Mouse (Mus musculus): Measurements from ENCODE around the gene Fancd2.

Fancd2 gene

DNA sequence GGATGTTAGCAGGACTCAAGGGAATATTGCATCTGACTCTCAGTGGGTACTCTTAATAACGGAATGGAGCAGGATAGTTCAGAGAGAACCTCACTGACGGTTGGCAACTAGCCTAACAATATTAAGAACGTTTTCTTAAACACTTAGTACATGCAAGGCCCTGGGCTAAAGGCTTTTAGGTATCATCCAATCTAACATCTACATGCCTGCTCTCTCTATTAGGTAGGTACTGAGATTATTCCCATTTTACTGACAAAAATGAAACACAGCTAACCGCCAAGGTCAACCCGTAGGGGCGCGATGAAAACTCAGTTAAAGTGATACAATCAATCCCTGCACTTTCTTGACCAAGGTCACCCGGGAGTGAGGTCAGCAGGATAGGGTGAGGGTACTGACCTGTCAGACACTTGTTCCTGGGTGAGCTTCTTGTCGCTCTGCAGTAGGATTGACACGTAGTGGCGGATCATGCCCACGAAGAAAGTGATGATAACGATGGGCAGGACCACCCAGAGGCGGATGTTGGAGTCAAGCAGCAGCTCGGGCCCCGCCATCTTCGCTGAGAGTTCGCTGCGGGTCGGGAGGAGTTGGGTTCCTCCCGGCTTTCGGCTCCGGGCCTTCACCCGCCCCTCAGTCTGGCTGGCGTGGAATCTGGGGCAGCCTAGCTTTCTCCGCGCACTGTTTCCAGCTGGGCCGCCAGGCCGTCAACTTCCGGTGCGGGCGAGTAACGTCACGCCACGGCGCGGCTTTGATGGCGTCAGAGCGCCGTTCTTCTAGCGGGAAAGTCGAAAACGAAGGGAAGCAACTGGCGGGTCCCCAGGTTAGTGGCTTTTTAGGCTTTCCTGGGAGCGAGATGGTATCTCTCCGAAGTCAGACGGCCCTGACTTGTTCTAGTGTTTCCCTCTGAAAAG, at the start of gene Fancd2, which contains the start of gene Emc3:
Gene Fancd2 (plus strand): TSS at position 751 of the 908 bp plus-strand sequence.
Gene Emc3 (minus strand): TSS at position 721 of the 908 bp plus-strand sequence.
- H3K36me3 ChIP-seq (ENCODE audit: control insufficient read depth, insufficient read depth, low read length, poor library complexity, severe bottlenecking), result no peaks in the 10 kb centered on the region
- peak; percentile 89 for DNase-seq (ENCODE audit: low read depth, low spot score)
- H3K27me3 ChIP-seq (ENCODE audit: control insufficient read depth, insufficient read depth, low read length, poor library complexity, severe bottlenecking), result no peaks in the 10 kb centered on the region

DNA sequence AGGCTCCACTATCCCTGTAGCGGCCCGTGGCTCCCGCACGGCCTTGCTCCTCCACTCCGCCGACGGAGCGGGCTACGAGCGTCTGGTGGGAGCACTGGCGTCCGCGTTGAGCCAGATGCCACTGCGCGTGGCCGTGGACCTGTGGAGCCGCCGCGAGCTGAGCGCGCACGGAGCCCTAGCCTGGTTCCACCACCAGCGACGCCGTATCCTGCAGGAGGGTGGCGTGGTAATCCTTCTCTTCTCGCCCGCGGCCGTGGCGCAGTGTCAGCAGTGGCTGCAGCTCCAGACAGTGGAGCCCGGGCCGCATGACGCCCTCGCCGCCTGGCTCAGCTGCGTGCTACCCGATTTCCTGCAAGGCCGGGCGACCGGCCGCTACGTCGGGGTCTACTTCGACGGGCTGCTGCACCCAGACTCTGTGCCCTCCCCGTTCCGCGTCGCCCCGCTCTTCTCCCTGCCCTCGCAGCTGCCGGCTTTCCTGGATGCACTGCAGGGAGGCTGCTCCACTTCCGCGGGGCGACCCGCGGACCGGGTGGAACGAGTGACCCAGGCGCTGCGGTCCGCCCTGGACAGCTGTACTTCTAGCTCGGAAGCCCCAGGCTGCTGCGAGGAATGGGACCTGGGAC, 48.9 kb upstream of the Fancd2 start:
- H3K36me3 ChIP-seq (ENCODE audit: control insufficient read depth, insufficient read depth, low read length, poor library complexity, severe bottlenecking), result no peaks in the 10 kb centered on the region
- peak; percentile 57 for DNase-seq (ENCODE audit: low read depth, low spot score)

DNA sequence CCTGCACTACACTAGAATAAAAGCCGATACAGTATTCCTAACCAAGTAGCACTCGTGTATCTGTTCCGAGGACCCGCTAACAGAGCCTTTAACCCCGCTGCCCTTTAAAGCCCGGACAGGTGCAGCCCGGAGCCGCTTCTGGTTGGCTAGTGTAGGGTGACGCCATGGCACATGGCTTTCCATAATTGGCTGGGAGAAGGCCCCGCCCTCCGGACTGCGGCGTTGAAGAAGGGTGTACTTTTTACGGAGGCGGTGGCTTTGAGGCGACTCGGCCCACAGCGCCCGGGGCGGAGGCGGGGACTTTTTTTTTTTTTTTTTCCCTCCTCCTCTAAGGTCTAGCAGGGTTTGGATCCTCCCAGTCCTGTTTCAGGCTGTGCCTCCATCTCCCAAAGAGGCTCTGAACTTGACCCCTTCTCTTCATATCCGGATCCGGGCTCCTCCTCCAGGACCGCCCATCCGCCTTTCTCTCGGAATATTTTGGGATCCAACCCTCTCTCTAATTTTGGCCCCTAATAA, 48.3 kb upstream of the Fancd2 start, which contains the start of gene Creld1:
Gene Creld1 (plus strand): TSS at position 198 of the 516 bp plus-strand sequence.
- no peaks in the 10 kb centered on the region for H3K27me3 ChIP-seq (ENCODE audit: control insufficient read depth, insufficient read depth, low read length, poor library complexity, severe bottlenecking)
- peak; percentile 95 for DNase-seq (ENCODE audit: low read depth, low spot score)
- H3K36me3 ChIP-seq (ENCODE audit: control insufficient read depth, insufficient read depth, low read length, poor library complexity, severe bottlenecking), result no peaks in the 10 kb centered on the region

More for the DNA sequence above, 48.9 kb upstream of the Fancd2 start:
- H3K27me3 ChIP-seq (ENCODE audit: control insufficient read depth, insufficient read depth, low read length, poor library complexity, severe bottlenecking), result no peaks in the 10 kb centered on the region

DNA sequence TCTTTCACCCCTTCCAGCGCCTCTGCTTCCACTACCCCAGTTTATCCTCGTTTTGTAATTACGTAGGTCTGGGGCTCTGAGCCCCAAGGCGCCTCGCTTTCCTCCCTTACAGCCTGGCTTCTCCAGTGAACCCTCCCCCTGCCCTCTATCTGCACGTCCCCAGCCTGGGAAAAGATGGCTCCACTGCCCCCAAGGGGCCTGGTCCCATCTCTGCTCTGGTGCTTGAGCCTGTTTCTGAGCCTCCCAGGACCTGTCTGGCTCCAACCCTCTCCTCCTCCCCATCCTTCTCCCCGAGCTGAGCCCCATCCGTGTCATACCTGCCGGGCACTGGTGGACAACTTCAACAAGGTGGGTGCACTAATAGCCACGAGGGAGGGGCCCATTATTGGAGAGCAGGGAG, 47.8 kb upstream of the Fancd2 start:
- DNase-seq (ENCODE audit: low read depth, low spot score), result no peak
- Histone ChIP-seq H3K36me3 (ENCODE audit: control insufficient read depth, insufficient read depth, low read length, poor library complexity, severe bottlenecking) (no peaks in the 10 kb centered on the region; the same call in 1 of the 2 replicates), H3K27me3 (ENCODE audit: control insufficient read depth, insufficient read depth, low read length, poor library complexity, severe bottlenecking) (no peaks in the 10 kb centered on the region)

DNA sequence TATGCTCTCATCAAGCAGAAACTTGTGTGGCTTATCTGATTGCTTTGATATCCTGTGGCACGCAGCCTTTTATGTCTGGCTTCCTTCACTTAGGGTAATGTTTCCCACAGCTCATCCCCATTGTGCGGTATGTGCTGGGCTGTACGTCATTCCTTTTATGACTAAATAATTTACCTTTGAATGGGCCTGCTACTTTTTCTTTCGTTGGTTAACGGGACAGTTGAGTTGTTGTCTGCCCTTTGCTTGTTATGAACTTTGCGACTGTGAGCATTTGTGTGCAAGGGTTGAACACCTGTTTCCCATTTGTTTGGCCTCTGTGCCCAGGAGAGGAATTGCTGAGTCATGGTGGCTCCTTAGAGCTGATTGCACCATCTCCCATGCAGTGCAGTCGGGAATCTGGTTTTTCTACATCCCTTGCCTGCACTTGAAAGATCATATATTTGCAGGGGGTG, 44.3 kb upstream of the Fancd2 start:
- Histone ChIP-seq H3K36me3 (ENCODE audit: control insufficient read depth, insufficient read depth, low read length, poor library complexity, severe bottlenecking) (no peaks in the 10 kb centered on the region; the same call in none of the 2 replicates), H3K27me3 (ENCODE audit: control insufficient read depth, insufficient read depth, low read length, poor library complexity, severe bottlenecking) (no peaks in the 10 kb centered on the region)
- DNase-seq (ENCODE audit: low read depth, low spot score), result no peak

DNA sequence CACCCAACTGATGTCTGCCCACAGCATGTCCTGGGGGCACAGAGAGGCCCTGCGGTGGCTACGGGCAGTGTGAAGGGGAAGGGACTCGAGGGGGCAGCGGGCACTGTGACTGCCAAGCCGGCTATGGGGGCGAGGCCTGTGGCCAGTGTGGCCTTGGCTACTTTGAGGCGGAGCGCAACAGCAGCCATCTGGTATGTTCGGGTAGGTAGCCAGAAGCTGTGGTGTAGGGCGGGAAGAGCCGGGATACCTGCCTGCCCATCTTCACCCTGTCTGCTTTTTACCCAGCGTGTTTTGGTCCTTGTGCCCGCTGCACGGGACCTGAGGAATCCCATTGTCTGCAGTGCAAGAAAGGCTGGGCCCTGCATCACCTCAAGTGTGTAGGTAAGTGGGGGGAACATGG, 42.1 kb upstream of the Fancd2 start:
- H3K27me3 ChIP-seq (ENCODE audit: control insufficient read depth, insufficient read depth, low read length, poor library complexity, severe bottlenecking), result no peaks in the 10 kb centered on the region
- no peak for DNase-seq (ENCODE audit: low read depth, low spot score)
- H3K36me3 ChIP-seq (ENCODE audit: control insufficient read depth, insufficient read depth, low read length, poor library complexity, severe bottlenecking), result no peaks in the 10 kb centered on the region; the same call in none of the 2 replicates

DNA sequence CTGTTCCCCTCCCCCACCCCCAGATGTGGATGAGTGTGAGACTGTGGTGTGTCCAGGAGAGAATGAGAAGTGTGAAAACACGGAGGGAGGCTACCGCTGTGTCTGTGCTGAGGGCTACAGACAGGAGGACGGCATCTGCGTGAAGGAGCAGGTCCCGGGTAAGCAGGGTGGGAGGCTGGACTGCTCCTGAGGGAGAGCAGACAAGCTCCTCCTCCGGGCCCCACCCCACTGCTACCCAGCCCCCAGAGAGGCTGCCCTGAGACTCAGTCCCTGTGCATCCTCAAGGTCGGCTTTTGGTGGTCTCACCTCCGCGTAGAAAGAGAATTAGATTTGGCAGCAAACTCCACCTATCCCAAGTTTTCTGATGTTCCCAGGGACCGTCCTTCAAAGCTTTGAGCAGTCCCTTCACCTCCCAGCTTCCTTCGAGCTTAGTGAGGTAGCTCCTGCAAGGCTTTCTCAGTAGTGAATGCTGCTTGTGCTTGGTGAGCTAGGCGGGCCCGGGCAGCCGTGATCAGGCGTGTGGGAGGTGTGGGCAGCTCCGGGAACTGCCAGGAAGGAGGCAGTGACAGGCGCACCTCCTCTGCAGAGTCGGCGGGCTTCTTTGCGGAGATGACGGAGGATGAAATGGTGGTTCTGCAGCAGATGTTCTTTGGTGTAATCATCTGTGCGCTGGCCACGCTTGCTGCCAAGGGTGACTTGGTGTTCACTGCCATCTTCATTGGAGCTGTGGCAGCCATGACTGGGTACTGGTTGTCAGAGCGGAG, 39.2 kb upstream of the Fancd2 start:
- no peak for DNase-seq (ENCODE audit: low read depth, low spot score)
- Histone ChIP-seq H3K36me3 (ENCODE audit: control insufficient read depth, insufficient read depth, low read length, poor library complexity, severe bottlenecking) (no peaks in the 10 kb centered on the region; the same call in none of the 2 replicates), H3K27me3 (ENCODE audit: control insufficient read depth, insufficient read depth, low read length, poor library complexity, severe bottlenecking) (no peaks in the 10 kb centered on the region)

DNA sequence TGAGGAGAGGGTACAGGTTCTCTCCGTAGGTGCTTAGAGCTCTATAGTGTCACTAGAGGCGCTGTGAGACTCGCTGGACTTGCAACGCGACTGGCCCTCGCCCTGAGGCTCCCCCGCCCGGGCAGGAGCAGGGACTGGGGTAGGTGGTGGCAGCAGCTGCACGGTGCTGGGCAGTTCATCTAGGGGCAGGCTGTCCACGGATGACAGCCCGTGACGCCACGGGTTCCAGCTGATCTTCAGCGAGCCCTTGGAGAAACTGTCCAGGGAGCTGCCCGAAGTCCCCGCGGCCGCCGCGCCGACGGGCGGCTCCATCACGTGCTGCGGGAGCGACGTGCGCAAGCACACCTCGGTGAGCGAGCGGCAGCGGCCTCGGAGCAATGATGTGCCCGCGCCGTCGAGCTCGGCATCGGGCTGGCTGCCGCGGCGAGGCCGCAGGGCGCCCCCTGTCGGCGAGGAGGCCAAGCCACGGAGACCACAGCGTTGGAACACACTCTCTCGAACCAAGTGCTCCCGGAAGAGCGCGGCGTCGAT, 37.2 kb upstream of the Fancd2 start:
- peak; percentile 93 for DNase-seq (ENCODE audit: low read depth, low spot score)
- H3K27me3 ChIP-seq (ENCODE audit: control insufficient read depth, insufficient read depth, low read length, poor library complexity, severe bottlenecking), result no peaks in the 10 kb centered on the region

DNA sequence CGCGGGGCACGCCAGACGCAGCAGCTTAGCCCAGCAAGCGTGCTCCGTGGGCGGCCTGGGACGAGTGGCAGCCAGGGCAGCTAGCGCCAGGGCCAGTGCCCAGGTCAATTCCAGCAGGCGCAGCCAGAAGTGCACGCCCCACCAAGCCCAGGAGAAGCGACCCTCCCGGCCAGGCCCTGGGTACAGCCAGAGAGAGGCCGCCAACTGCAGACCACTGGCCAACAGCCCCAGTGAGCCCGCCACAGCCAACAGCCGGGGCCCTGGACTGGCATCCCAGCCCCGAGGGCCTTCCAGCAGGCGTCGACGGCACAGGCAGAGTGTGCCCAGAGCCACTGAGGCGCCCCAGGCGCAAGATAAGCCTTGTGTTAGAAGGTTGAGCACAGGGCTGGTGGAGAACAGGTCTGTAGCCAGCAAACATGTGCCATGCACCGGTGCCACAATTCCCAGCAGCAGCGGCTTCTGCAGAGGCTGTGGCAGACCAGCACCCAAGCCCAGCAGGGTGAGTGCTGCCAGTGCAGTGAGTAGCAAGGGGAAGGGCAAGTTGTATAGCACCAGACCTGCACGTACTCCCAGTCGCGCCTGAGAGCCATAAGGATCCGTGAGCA, 36.3 kb upstream of the Fancd2 start:
- no peak for DNase-seq (ENCODE audit: low read depth, low spot score)
- H3K27me3 ChIP-seq (ENCODE audit: control insufficient read depth, insufficient read depth, low read length, poor library complexity, severe bottlenecking), result no peaks in the 10 kb centered on the region
- no peaks in the 10 kb centered on the region; the same call in 1 of the 2 replicates for H3K36me3 ChIP-seq (ENCODE audit: control insufficient read depth, insufficient read depth, low read length, poor library complexity, severe bottlenecking)

More for the DNA sequence above, 37.2 kb upstream of the Fancd2 start:
- H3K36me3 ChIP-seq (ENCODE audit: control insufficient read depth, insufficient read depth, low read length, poor library complexity, severe bottlenecking), result no peaks in the 10 kb centered on the region; the same call in none of the 2 replicates

DNA sequence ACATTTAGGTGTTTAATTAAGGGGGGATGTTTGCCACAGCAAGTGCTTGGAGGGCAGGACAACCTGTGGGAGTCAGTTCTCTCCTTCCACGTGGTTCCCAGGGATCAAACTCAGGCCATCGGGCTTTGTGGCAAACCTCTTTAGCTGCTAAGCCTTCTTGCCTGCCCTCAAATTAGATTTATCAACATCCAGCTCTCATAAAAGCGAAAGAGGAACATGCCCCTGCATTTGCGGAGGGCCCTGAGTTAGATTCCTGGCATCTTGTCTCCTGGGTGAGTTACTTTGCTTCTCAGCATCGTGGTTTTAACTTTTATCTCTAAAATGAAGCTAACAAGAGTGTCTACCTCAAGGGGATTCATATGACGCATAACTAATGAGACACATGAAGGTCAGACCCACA, 32.1 kb upstream of the Fancd2 start:
- Histone ChIP-seq H3K36me3 (ENCODE audit: control insufficient read depth, insufficient read depth, low read length, poor library complexity, severe bottlenecking) (no peaks in the 10 kb centered on the region), H3K27me3 (ENCODE audit: control insufficient read depth, insufficient read depth, low read length, poor library complexity, severe bottlenecking) (no peaks in the 10 kb centered on the region)
- DNase-seq (ENCODE audit: low read depth, low spot score), result peak; percentile 33

DNA sequence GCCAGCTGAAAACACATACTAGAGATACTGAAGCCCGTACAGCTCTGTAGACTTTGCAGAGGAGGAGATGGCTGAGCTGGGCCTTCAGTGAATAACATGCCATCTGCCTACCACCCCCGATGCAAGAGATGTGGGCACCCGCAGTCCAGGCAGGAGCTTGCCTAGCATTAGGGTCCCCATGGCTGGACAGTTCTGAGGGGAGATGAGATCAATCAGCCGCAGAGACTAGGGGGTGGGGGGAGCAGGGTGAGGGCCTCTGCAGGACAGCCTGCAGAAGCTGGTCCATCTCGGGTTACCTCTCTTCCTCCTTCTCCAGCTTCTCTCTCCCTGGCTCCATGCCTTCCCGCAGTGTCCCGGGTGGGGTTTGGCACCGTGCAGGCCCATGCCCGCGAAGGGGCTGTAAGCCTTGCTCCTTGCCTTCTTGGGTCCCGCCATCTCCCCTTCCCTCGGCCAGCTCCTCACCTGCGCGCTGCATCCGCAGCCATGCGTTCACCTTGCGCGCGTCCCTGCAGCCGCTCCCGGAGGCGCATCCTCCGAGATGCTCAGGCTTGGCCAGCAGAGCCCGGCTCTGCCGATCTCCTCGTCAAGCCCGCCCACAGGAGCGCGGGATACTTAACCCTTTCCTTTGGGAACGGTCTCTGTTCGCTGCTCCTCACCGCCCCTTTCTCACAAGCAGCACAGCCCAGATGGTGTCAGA, 29.9 kb upstream of the Fancd2 start, which contains the start of gene Prrt3:
Gene Prrt3 (minus strand): TSS at position 544 of the 697 bp plus-strand sequence.
- Histone ChIP-seq H3K36me3 (ENCODE audit: control insufficient read depth, insufficient read depth, low read length, poor library complexity, severe bottlenecking) (no peaks in the 10 kb centered on the region), H3K27me3 (ENCODE audit: control insufficient read depth, insufficient read depth, low read length, poor library complexity, severe bottlenecking) (no peaks in the 10 kb centered on the region)
- no peak for DNase-seq (ENCODE audit: low read depth, low spot score)

DNA sequence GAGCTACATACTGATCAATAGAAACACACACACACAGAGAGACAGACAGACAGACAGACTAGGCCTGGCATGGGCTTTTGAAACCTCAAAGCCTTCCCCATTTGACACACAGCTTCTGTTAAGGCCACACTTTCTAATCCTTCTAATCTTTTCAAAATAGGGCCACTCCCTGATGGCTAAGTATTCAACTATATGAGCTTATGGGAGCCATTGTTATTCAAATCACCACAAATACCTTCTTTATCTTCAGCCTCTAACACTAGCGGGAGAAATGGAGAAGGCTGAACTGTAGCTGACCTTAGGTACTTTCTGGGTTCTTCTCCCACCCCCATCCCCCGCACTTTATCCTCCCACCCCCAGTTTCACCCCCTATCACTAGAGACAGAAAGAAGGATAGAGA, 28.7 kb upstream of the Fancd2 start:
- no peaks in the 10 kb centered on the region for H3K36me3 ChIP-seq (ENCODE audit: control insufficient read depth, insufficient read depth, low read length, poor library complexity, severe bottlenecking)
- no peak for DNase-seq (ENCODE audit: low read depth, low spot score)
- H3K27me3 ChIP-seq (ENCODE audit: control insufficient read depth, insufficient read depth, low read length, poor library complexity, severe bottlenecking), result no peaks in the 10 kb centered on the region

DNA sequence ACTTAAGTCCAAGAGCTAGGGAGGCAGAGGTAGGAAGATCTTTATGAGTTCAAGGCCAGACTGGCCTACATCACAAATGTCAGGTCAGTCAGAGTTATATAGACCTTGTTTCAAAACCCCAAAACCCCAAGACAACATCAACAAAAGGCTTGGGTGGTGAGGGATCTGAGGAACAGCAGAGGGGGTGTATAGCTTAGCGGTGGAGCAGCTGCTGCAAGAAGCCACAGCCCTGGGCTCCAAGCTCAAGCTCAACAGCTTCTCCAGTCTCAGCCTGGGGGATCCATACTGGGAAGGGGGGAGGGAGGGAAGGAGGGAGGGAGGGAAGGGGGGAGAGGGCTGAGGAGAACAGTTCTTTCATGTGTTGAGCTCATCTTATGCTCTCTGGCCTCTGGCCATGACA, 25.8 kb upstream of the Fancd2 start:
- Histone ChIP-seq H3K27me3 (ENCODE audit: control insufficient read depth, insufficient read depth, low read length, poor library complexity, severe bottlenecking) (no peaks in the 10 kb centered on the region), H3K36me3 (ENCODE audit: control insufficient read depth, insufficient read depth, low read length, poor library complexity, severe bottlenecking) (no peaks in the 10 kb centered on the region)
- DNase-seq (ENCODE audit: low read depth, low spot score), result no peak
